In the genomic region with DNA sequence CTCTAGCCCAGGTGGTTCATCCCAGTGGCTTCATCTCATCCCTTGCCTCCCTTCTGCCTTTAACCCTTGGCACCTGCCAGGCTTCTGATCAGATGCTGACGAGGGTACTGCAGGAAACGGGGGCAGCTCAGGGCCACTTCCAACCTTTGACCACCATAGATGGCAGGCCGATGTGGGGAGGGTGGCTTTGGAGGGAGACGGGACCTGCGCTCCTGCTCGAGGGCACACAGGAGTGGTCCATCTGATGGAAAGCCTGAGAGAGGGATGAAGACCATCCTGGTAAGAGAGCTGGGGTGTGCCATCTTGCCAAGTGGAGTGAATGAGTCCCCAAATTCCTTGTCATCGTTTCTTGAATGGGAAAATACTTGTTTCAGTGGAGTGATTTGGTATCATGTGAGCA, we compare ENCODE assay signal across 11 mouse cellular contexts.
"Had no signal": no experiment of that assay in that cellular context is flagged by ENCODE, and none has a peak within 500 bp of the region (broad histone marks: within the 10 kb centered on the region; RNA-seq: fewer than 3 reads in every experiment).

No protein-coding gene starts in this region.

- H3K27ac ChIP-seq: midbrain, embryonic 15.5 days; neural tube, embryonic 13.5 days; stomach, embryonic 15.5 days had no signal

- ATAC-seq: midbrain, embryonic 15.5 days had no signal

- H3K27me3 ChIP-seq: kidney, embryonic 15.5 days; midbrain, embryonic 15.5 days; neural tube, embryonic 13.5 days; stomach, embryonic 15.5 days had no signal

- H3K9ac ChIP-seq: midbrain, embryonic 15.5 days; stomach, embryonic 15.5 days had no signal

- DNase-seq: kidney, adult 18-20 months; kidney, postnatal 14 days; liver; lung, postnatal 36 days; right cerebral cortex, postnatal 14 days; thymus, adult 2 months; thymus, postnatal 25 days had no signal

- H3K9me3 ChIP-seq: kidney, embryonic 15.5 days; midbrain, embryonic 15.5 days; neural tube, embryonic 13.5 days; stomach, embryonic 15.5 days had no signal
